Mouse (Mus musculus): ENCODE data around the gene Slc25a13. TPM values are rescaled to one million over a fixed set of nuclear protein-coding genes. Genes with fewer than 3 reads are reported as not detected.
"Not testable (repeated sequence)": the region's sequence is repeated elsewhere in the genome, so short reads cannot be mapped to it uniquely, and the experiment has no call there.

Gene Slc25a13
- total RNA-seq, 2 experiments from 2014 or later = 1.7 to 1.9 TPM

DNA sequence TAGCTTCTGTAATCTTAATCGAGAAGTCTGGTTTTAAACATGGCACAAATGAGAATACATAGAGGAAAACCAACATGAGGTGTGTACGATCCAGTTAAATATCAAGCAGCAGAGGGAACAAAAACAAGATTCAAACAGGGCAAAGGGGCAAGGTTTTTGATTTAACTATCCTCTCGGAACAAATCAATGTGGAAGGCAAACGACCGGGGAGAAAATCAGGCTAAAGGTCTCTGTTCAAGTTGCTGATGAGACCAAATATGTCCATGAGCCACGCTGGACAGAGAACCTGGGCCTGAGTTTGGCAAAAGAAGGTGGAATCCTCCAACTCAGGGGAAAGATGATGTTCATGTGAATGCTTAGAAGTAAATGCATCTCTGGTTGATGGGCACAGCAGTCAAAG, 14.5 kb downstream of the Slc25a13 start:
- DNase-seq = no peak

DNA sequence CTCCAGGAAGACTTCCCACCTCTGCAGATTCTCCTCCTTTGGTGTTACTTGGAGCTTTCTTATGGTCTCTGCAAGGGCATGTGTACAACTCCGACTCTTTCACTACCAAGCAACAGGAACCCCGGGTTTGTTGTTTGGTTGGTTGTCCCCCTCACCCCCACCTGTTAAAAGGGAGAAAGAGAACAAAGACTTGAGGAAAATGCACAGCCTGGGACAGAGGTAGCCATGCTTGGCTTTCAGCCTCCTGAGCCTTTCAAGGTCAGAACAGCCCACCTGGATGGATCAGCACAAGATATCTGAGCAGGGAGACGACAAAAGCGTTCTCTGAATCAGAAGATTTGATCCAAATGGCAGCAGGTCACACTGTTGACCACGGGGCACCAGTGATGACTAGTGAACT, 15.0 kb downstream of the Slc25a13 start:
- no peak for DNase-seq

DNA sequence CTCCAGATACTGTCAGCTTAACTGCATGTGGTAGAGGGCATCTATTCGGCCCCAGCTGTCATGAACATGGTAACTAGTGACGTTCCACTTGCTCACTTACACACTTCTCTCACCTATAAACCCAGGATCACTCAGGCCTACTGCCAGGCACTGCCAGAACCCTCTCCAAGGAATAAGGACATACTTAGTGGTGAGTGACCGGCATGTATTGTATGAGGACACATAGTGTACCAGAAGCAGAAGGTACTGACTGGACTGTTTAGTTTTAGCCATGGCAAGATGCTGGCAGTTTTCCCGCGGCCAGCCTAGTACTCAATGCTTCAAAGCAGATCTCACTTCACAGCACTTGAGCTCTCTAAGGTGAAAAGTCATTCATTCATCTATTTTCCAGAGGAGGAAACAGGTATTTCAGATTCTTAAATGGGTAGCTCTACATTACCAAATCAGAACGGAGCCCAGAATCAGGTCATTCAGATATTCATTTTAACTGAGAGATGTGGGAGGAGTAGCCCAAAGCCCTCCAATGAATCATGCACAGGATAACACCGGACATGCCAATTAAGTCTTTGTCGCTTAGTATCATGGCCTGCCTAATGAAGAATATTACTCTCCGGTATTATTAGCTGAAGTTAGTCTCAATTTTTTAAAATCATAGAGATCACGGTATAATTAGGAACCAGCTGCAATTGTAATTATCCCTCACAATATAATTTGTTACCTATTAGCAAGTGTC, 17.7 kb downstream of the Slc25a13 start:
- no peak for DNase-seq

DNA sequence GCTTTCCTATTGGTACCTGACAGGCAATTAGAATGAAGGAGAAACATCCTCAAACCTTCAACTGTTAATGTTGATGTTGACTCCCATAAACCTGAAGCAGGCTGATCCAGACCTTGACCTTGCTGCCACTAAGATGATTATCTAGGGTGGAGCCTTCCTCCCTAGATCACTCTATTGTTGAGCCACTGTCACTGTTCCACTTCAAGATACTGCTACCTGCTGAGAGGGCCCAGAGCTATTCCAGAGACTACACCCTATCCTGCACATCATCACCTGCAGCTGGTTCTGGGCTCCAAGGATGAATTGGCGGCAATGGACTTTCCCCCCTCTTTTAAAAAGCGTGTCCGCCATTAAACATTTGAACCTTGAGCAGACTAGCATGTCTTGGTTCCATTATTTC, 18.9 kb downstream of the Slc25a13 start:
- not testable (repeated sequence) for DNase-seq

DNA sequence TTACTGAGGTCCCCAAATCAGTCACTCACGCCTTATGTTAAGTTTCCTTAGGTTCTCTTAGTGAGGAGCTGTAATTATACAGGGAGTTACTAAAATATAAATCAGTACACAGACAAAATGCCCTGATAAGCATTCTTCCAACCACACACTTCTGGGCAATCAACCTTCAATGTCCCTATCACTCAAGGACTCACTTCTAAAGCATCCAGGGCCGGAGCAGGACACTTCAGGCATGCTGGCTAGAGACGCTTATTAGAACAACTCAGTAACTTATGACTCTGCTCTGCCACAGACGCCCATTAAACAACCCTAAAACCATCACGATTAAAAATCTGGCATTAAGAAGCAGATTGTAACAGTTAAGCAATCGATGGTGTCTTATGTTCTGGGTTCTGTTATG, 19.6 kb downstream of the Slc25a13 start:
- no peak for DNase-seq

DNA sequence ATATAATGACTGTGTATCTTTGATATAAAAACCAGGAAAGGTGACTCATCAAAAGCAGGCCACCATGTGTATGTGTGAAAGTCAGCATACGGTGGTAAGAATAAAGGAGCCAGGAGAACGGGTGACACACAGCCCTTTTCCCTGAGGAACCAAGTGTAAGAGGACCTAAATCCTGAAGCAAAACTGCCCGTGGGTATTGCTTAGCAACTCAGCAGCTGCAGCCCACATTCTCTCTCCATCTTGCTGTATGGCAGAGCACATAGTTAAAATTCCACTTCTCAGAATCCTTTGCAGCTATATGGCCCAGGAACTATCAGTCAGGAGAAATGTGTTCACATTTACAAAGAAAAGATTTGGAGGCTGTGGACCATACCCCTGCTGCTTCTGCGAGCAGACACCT, 20.4 kb downstream of the Slc25a13 start:
- no peak for DNase-seq

DNA sequence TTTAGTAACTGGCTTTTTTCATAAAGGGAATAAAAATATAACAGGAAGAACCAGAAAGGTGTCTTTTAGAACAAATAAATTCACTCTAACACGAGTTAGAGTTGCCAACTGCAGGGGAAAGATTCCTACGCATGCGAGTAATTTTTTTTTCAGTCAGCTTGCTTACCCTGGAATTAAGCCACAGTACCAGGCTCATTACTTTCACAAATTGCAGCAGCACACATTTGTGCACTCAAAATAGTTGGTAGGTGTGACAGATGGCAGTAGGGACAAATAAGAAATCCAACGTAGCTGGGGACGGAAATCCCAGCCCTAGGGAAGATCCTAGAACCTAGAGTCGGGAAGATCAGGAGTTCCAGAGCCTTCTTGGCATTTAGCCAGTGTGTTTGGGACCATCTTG, 22.1 kb downstream of the Slc25a13 start:
- no peak for DNase-seq

DNA sequence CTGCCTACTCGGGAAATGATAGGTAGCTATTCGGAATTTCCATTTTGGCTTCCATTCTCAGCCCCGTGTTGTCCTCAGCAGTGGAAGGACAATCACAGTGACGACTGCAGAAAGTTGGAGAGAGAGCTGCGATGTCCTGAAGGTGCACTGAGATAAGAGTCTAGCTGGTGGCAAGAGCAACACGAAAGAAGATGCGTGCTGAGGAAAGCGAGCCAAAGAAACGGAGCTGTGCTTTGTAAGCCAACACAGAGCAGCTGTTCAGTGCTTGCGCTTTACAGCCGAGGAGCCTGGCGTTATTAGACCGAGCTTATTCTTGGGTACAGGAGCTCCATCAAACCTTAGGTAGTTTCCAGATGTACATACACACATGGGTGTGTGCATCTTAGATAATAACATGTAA, 23.1 kb downstream of the Slc25a13 start:
- DNase-seq = no peak

DNA sequence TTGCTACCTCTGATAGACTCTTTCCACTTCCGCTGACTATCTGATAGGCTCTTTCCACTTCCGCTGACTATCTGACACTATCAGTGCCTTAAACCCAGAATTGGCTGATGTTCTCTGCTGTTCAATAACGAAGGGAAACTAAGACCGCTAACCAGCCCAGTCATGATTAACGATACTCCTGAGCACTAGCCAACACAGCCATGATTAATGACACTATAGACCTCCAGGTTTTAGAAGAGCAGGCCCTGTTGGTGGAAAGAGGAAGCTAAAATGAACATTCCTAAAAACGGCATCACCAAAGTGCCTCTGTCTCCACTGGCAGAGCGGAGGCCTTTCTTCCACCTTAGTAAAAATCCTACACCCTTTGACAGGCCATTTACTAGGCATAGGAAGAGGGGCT, 24.6 kb downstream of the Slc25a13 start:
- no peak for DNase-seq

DNA sequence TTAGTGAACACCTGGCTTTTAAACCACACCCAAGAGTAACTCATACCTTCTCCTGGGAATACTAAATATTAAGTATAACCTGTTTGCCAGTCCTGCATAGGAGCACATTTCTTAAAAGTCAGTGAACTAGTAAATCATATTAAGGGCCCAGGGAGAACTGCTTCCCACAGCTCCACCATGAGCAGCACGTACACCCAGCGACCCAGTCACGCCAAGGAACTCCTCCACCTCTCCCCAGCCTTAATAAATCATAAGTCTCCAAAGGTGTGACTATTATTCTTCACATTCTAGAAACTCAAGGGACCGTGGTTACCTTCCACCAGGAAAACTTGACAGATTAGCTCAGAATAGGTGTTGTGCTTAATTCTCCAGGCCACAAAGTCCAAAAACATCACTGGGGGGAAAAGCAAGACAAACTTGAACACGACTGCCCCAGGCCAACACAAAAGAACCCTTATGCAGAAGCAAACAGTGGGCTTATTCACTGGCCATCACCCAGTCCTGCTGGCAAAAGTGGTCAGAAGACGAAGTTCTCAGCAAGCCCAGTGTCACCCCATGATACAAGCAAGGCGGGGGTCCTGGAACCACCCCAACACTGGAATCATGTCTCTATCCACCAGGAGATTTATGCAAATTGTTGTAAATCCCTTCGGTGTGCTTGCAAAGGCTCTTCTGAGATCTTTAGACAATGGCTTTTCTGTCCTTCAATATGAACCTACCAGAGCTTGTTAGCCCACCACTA, 25.2 kb downstream of the Slc25a13 start:
- no peak for DNase-seq

DNA sequence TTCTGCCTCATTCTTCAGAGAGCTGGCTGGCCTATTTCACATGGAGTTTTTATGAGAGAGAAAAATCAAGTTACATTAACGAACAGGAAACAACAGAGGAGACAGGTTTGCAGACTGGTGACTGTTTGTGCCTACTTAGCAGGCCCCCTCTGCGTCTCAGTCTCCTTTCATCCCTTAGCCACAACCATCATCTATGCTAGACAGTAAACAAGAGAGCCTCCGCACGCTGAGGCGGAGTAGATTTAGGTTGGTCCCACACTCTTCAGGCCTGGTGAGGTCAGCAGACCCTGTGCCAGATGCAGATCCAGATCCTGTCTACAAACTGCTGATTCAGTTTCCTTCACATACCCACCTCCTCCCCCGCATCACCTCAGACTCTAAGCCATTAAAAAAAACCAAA, 28.0 kb downstream of the Slc25a13 start:
- no peak for DNase-seq

DNA sequence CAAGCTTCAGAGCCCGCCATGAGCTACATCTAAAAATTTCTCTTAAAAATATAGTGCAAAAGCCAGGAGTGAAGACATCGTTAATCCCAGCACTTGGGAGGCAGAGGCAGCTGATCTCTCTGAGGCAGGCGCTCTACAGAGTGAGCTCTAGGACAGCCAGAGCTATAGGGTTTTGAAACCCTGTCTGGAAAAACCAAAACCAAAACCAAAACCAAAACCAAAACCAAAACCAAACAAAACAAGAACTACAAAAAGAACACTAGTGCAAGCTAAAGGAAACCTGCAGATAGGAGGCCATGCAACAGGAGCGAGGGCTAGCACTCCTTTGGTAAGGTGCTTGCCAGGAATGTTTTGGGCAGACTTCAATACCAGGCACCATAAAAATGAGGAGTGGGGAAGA, 30.5 kb downstream of the Slc25a13 start:
- DNase-seq = no peak

DNA sequence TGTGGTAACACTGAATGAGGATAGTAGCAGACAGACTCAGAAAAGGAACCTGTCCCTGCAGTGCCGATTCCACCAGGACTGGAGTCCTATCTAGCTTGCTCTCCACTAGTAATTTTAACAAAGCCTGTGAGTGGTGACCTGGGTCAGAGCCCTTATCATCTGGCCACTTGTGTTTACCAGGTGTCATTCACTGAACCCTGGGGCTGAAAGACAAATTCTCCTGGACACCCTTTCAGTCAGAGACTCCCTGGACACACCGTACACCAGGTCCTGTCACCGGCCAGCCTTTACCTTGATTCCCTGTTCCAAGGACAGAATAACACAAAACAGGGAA, 31.3 kb downstream of the Slc25a13 start:
- DNase-seq = no peak

DNA sequence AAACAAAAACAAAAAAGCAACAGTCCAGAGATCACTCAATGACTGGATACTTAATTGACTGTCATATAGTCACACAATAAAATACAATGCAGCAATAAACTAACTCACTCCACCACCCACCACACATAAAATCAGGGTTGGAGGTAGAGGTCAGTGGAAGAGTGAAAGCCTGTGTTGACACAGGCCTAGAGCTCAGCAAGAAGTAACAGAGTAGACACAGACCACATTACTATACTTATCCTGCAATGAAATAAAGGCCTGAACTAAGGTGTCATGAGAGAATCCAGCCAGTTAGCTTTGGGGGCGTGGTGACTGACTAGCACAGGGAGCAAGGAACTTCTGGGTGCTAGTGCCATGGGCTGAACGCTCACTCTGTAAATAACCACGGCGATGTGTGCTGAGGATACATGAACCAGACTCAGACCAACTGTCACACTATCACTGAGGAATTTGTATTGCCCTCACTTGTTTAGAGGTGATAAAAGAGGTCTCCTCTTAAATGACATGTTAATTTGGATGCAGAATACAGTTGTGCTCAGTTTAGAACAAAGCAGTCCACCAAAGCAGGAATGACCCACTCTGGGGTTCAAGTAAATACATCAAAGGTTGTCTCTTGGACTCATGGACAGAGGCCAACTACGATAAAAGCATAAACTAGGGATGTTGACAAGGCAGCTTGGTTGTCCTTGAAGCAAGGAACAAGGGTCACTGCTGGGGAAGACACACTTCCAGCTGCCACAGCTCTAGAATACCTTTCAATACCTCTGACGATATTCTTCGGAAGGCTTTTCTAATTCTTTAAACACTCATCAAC, 31.8 kb downstream of the Slc25a13 start:
- DNase-seq = no peak

DNA sequence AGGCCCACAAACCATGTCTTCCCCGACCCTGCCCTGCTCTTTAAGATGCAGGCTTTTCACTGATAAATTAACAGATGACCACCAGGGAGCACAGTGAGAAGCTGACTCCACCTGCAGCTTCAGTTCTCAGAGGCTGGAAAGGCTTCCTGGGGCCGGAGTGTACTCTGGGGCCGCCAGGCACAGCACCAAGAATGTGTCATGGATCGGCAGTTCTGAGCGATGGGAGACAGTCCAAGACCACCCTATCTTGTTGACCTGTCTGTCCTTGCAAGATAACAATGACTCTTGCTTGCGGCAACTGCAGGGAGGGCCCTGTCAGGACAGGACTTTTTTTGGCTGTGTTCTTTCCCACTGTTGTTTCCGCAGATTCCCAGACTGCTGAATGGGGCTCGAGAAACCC, 33.4 kb downstream of the Slc25a13 start:
- DNase-seq = no peak

DNA sequence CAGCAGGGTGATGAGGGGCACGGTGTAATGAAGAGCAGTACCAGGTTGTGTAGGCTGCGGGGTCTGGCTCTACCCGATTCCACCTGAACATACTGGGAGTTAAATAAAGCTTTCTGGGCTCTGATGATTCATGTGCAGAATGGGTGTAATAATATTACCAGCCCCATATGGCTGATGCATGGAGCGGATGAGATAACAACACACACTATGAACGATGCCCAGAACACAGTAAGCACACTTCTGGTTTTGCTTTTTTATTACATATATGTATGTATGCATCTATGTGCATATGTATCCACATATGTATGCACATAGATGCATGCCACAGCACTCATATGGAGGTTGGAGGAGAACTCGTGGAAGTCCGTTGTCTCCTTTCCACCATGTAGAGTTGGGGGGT, 34.8 kb downstream of the Slc25a13 start:
- DNase-seq = no peak

DNA sequence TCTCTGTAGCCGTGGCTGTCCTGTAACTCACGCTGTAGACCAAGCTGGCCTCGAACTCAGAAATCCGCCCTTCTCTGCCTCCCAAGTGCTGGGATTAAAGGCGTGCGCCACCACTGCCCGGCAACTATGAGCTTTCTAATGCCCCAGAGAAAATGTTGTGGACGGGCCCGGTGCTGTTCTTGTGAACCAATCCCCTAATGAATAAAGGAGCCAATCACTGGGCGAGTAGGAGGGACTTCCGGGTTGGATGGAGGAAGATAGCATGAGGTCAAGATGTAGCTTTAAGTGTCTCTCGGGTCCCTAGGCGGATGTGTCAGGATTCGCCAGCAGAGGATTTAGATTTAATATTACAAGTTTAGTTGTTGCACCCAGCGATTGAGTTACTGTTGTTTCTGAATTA, 38.6 kb downstream of the Slc25a13 start:
- not testable (repeated sequence) for DNase-seq

DNA sequence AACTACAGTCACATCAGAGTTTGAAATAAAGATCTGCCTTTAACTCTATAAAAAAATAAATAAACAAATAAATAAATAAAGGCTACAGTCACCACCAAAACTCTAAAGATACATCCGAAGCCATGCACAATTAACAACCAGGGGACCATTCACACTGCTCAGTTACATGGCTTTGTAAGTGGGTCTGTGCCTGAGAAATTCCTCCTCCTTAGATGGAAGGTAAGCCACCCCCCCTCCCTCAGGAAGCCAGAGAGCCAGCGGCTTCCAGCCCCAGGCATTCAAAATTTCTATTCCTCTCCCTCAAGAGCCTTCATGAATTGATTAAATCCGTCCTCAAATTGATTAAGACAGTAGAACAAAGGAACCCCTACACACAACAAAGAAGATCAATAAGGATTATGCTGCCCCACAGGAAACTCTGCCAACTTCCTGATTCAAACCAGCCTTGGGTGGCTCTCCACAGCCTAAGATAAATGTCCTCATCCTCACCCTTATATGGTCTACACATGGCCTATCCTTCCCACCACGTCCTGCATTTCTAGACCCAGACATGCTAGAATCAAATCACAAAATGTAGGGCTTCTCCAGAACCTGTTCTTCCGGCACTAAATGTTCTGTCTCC, 41.5 kb downstream of the Slc25a13 start:
- DNase-seq = no peak

DNA sequence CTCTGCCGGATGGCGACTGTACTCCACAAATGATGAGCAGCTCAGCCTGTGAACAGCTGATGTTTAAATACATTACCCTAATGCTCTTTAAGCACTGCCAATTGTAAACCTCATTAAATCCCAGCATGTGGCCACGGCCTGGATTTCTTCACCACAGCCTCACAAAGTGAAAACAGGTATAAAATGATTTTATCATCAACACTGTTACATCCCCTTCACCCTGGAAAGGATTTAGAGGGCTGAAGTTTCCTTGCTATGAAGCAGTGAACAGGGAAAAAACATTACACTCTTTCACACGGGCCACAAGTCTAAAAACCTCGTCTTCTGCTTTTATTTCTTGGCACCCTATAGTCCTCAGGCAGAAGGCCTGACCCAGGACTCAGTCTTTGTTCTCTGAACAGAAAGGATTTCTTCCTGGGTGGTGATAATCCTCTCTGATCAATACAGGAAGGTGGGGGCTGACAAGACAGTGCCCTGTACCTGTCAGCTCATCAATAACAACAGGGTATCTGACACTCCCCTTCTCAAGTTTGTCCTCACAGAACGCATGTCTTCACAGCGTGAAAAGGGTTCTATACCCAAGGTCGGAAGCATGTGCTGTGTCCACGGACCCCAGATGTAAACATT, 42.9 kb downstream of the Slc25a13 start:
- DNase-seq = no peak

DNA sequence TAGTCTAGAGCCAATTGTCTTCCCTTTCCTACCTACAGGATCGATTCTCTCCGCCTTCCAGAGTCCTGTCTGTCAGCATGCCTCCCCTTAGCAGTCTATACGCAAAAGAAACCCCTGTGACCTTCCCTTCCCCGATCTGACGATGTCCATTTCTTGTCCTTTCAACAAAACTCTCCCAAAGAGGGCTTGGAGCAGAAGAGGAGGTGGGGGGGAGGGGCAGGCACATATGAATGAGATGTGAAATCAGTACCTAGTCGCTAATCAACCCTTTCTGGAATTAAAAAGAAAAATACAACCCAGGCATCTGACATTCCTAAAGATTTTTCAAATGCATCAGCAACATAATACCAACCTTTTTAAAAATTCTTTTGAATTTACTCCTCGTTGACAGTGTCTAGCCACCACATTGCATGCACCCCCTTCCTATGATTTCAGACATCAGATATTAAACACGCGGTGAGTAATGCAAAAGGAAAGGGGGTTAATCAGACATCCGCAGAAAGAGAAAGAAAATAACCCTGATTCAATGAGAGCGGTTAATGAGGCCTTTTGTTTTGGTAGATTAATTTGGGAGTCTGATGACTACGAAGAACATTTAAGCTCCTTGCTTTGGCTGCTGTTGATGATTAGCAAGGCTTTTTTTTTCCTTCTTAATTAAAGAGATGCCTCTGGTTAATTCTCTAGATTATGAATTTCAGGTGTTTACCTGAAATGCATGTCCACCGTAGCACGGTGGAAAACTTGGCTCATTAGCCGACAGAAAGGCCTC, 43.6 kb downstream of the Slc25a13 start:
- no peak for DNase-seq

DNA sequence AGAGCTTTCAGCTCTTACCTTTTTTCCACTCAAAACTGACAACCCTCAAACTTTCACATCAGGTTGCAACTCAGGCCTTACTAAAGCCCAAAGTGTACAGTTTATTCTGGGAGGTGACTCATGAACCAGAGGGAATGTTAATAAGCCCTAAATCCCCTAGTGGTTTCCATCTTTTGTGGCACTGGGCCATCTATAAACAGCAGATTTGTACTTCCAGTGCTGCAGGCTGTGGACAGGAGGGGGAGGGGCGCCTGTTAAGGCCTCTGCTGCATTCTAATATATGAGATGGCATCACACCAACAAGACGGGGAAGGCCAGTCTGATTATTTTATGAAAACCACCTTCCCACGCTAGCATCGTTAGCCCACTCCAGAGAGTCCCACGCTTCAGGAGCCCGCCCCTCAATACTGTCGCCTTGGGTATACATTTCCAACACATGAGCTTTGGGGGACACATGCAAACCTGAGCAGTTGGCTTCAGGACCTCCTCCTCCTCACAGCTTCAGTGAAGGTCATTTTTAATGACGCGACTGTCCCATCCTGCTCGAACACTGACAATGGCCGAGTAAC, 48.3 kb downstream of the Slc25a13 start:
- no peak for DNase-seq

All from gastrocnemius, postnatal 10 days (tissue).